Mouse (Mus musculus) midbrain, embryonic 11.5 days (tissue): ENCODE data around the gene Pcgf2. TPM values are rescaled to one million over a fixed set of nuclear protein-coding genes. Genes with fewer than 3 reads are reported as not detected.

Experiments
- ATAC-seq: fragments of 200-750 bp; cut with Nextera tagmentation; 2 replicates; pipeline ENCODE4 v1.8.0; 2017; ENCODE audit warnings: moderate TSS enrichment, moderate library complexity; ENCODE audit not compliant: low FRiP score
- DNase-seq: peaks from one replicate; pipeline ENCODE4 v3.0.0; 2015; ENCODE audit warnings: low spot score; ENCODE audit errors: missing footprints
- H3K27ac ChIP-seq: fragments of 300-500 bp; sonication (generic); 2 replicates; pipeline ENCODE4 v1.5.1; 2014; ENCODE audit warnings: low read depth, low read length
- H3K27me3 ChIP-seq: fragments of 300-500 bp; sonication (generic); 2 replicates; pipeline ENCODE4 v1.6.1; 2014; ENCODE audit warnings: mild to moderate bottlenecking, low read length, moderate library complexity, mixed read lengths; ENCODE audit not compliant: control insufficient read depth, insufficient read depth
- H3K36me3 ChIP-seq: fragments of 300-500 bp; sonication (generic); 2 replicates; pipeline ENCODE4 v1.6.1; 2014; ENCODE audit warnings: mild to moderate bottlenecking, low read length, moderate library complexity, mixed read lengths; ENCODE audit not compliant: control insufficient read depth, insufficient read depth
- H3K4me1 ChIP-seq: fragments of 300-500 bp; sonication (generic); 2 replicates; pipeline ENCODE4 v1.6.1; 2014; ENCODE audit warnings: low read length; ENCODE audit not compliant: control insufficient read depth, insufficient read depth
- H3K4me2 ChIP-seq: fragments of 300-500 bp; sonication (generic); 2 replicates; pipeline ENCODE4 v1.6.1; 2014; ENCODE audit warnings: mild to moderate bottlenecking, moderate library complexity
- H3K4me3 ChIP-seq: fragments of 300-500 bp; sonication (generic); 2 replicates; pipeline ENCODE4 v1.5.1; 2014; ENCODE audit warnings: low read depth, low read length
- H3K9ac ChIP-seq: fragments of 300-500 bp; sonication (generic); 2 replicates; pipeline ENCODE4 v1.6.1; 2014; ENCODE audit warnings: low read length
- H3K9me3 ChIP-seq: fragments of 300-500 bp; sonication (generic); 2 replicates; pipeline ENCODE4 v1.6.1; 2016; ENCODE audit warnings: low read length; ENCODE audit not compliant: control insufficient read depth
- WGBS: fragments of 180-500 bp; shearing (Covaris S2); extraction: QIAGEN DNeasy Blood & Tissue Kit; methylation state at CpG from one replicate; pipeline ENCODE4 v1.1.7; 2014; 5-methylcytosine and 5-hydroxymethylcytosine counted together
- microRNA-seq: library from miRNA; unstranded; fragments of <30 nt; microRNA quantifications from one replicate; pipeline ENCODE4, GENCODE M21; 2017
- polyA plus RNA-seq: library from polyadenylated mRNA; unstranded; fragments of >200 nt; fragmentation: Nextera tagmentation; extraction: Ambion mirVana; gene quantifications from 2 replicates; pipeline ENCODE4 v1.2.1, GENCODE M21; 2014

Pcgf2 gene
- polyA plus RNA-seq, 1 experiment from 2014 or later: 16.1 TPM

- Histone ChIP-seq H3K4me3 (no peak overlapping the region), H3K9ac (no peak overlapping the region), H3K36me3 (no peaks in the 10 kb centered on the region), H3K4me1 (no peaks in the 10 kb centered on the region), H3K27ac (no peak overlapping the region), H3K27me3 (no peaks in the 10 kb centered on the region), H3K4me2 (no peak overlapping the region), H3K9me3 (no peaks in the 10 kb centered on the region)
- DNase-seq (peak; percentile 37), ATAC-seq (no peak)
- WGBS: 66% methylated on average over 8 of the region's 8 CpGs
Measured at GRCm38 (mm10) chr11:97641668-97642067, 58.6 kb downstream of the Pcgf2 start.

Small RNA genes lying within 50 kb of the gene (microRNA-seq; reads per million reads assigned to microRNA genes)
- gene Gm24158: not detected
- gene Mir6927: 1.1 reads per million
- gene Mir8102: not detected

Other genes with a start within 250 kb of the Pcgf2 start
- 0.11 TPM in 1 of 2 replicates, not detected in the other for gene 4933428G20Rik, start 200.2 kb downstream of the Pcgf2 start, polyA plus RNA-seq
- gene Srcin1, start 124.3 kb downstream of the Pcgf2 start, polyA plus RNA-seq: 1.7 and 2.2 TPM in 2 replicates
- 7.0 and 12.0 TPM in 2 replicates for gene Epop, start 70.8 kb downstream of the Pcgf2 start, polyA plus RNA-seq
- gene Mllt6, start 37.1 kb downstream of the Pcgf2 start, polyA plus RNA-seq: 3.5 and 4.3 TPM in 2 replicates
- 13.4 and 19.0 TPM in 2 replicates for gene Cisd3, start 14.7 kb downstream of the Pcgf2 start, polyA plus RNA-seq
- 477 and 517 TPM in 2 replicates for gene Psmb3, start 2.9 kb upstream of the Pcgf2 start, polyA plus RNA-seq
- 2.4 TPM in 2 replicates for gene Pip4k2b, start 44.2 kb upstream of the Pcgf2 start, polyA plus RNA-seq
- 12.6 and 15.0 TPM in 2 replicates for gene Cwc25, start 66.1 kb upstream of the Pcgf2 start, polyA plus RNA-seq
- gene 1700001P01Rik, start 75.4 kb upstream of the Pcgf2 start, polyA plus RNA-seq: 0.47 and 0.78 TPM in 2 replicates
- gene Rpl23, start 81.9 kb upstream of the Pcgf2 start, polyA plus RNA-seq: 441 and 443 TPM in 2 replicates
- 52.6 and 59.2 TPM in 2 replicates for gene Lasp1, start 98.5 kb upstream of the Pcgf2 start, polyA plus RNA-seq
- gene B230217C12Rik, start 140.3 kb upstream of the Pcgf2 start, polyA plus RNA-seq: 14.7 and 17.3 TPM in 2 replicates
- gene Fbxo47, start 183.7 kb upstream of the Pcgf2 start, polyA plus RNA-seq: 0.83 and 0.96 TPM in 2 replicates